Mouse (Mus musculus) CD4-positive helper T cell, adult 2 months (primary cell): ENCODE results near the gene Tpcn2.

ENCODE experiments used
- DNase-seq: peaks from one replicate; pipeline ENCODE4 v3.0.0-alpha.2; 2012; ENCODE audit warnings: low read depth, missing footprints, low spot score

Gene Tpcn2

GRCm38 (mm10) chr7:145206056-145206610 lies 77.7 kb downstream of the Tpcn2 start:
- no peak for DNase-seq

GRCm38 (mm10) chr7:145205363-145205902 lies 78.4 kb downstream of the Tpcn2 start:
- DNase-seq = no peak

GRCm38 (mm10) chr7:145199711-145200110 lies 84.1 kb downstream of the Tpcn2 start:
- DNase-seq = no peak

GRCm38 (mm10) chr7:145198223-145198714 lies 85.5 kb downstream of the Tpcn2 start:
- no peak for DNase-seq

GRCm38 (mm10) chr7:145197711-145198110 lies 86.1 kb downstream of the Tpcn2 start:
- DNase-seq = no peak

GRCm38 (mm10) chr7:145197042-145197441 lies 86.8 kb downstream of the Tpcn2 start:
- DNase-seq = no peak

- DNase-seq = no peak
Measured at GRCm38 (mm10) chr7:145196340-145196739, 87.5 kb downstream of the Tpcn2 start.

- DNase-seq = no peak
Measured at GRCm38 (mm10) chr7:145195186-145195927, 88.5 kb downstream of the Tpcn2 start.

GRCm38 (mm10) chr7:145194455-145195161 lies 89.2 kb downstream of the Tpcn2 start:
- no peak for DNase-seq

- no peak for DNase-seq
Measured at GRCm38 (mm10) chr7:145192836-145193235, 91.0 kb downstream of the Tpcn2 start.

GRCm38 (mm10) chr7:145190520-145190919 lies 93.3 kb downstream of the Tpcn2 start:
- DNase-seq = no peak

- no peak for DNase-seq
Measured at GRCm38 (mm10) chr7:145189342-145189741, 94.5 kb downstream of the Tpcn2 start.

GRCm38 (mm10) chr7:145187802-145188201 lies 96.0 kb downstream of the Tpcn2 start:
- no peak for DNase-seq

- no peak for DNase-seq
Measured at GRCm38 (mm10) chr7:145182388-145182787, 101.4 kb downstream of the Tpcn2 start.

GRCm38 (mm10) chr7:145181376-145182034 lies 102.3 kb downstream of the Tpcn2 start:
- no peak for DNase-seq

- DNase-seq = no peak
Measured at GRCm38 (mm10) chr7:145179691-145180091, 104.1 kb downstream of the Tpcn2 start.

GRCm38 (mm10) chr7:145176750-145177589 lies 106.8 kb downstream of the Tpcn2 start:
- no peak for DNase-seq

- DNase-seq = no peak
Measured at GRCm38 (mm10) chr7:145173563-145173962, 110.2 kb downstream of the Tpcn2 start.

- no peak for DNase-seq
Measured at GRCm38 (mm10) chr7:145173116-145173515, 110.7 kb downstream of the Tpcn2 start.

GRCm38 (mm10) chr7:145169703-145170102 lies 114.1 kb downstream of the Tpcn2 start:
- DNase-seq = no peak
